Mouse (Mus musculus): Measurements from ENCODE around the gene Fignl1. TPM values are rescaled to one million over a fixed set of nuclear protein-coding genes. Genes with fewer than 3 reads are reported as not detected.

The Fignl1 gene
- polyA plus RNA-seq, 1 experiment = 0.47 TPM

GRCm38 (mm10) chr11:11763211-11763666, 45.5 kb downstream of the Fignl1 start:
- WGBS = 58% methylated on average over 4 of the region's 4 CpGs
- no peak for DNase-seq
- no peak for TF ChIP-seq CTCF (IDR thresholded peaks at IDR 0.05; ENCODE audit: insufficient read depth, low read length)
- no peak for TF ChIP-seq POLR2A (IDR thresholded peaks at IDR 0.05; ENCODE audit: borderline replicate concordance, extremely low read depth, low read depth, low read length)
- no peak overlapping the region for H3K4me3 ChIP-seq (replicated peaks; ENCODE audit: extremely low read depth, low read depth, low read length)
- H3K4me1 ChIP-seq (ENCODE audit: control insufficient read depth, insufficient read depth, low read length) = no peaks in the 10 kb centered on the region

DNA sequence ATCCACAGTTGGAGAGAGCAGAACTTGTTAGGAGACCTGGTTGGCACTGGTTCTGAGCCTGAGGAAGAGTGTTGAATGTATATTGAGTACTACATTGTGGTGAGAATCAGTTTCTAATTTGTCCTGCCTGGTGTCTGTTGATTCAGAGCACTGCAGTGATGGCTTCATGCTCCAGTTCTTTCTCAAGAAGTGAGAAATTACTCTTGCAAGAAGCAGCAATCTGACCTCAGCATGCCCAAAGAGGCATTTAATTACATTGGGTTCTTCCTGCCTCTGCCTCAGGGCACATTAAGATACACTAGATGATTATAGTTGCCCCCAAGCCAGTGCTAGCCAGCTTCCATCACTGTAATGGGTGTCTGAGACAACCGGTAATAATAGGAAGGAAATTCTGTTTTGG, 49.9 kb downstream of the Fignl1 start:
- TF ChIP-seq POLR2A (IDR thresholded peaks at IDR 0.05; ENCODE audit: borderline replicate concordance, extremely low read depth, low read depth, low read length) (no peak), CTCF (IDR thresholded peaks at IDR 0.05; ENCODE audit: insufficient read depth, low read length) (no peak)
- Histone ChIP-seq H3K4me3 (replicated peaks; ENCODE audit: extremely low read depth, low read depth, low read length) (no peak overlapping the region), H3K4me1 (ENCODE audit: control insufficient read depth, insufficient read depth, low read length) (no peaks in the 10 kb centered on the region)
- WGBS = 86% methylated on average over 1 of the region's 1 CpGs
- no peak for DNase-seq

- H3K4me1 ChIP-seq (ENCODE audit: control insufficient read depth, insufficient read depth, low read length) = no peaks in the 10 kb centered on the region
- DNase-seq = no peak
- WGBS = 74% methylated on average over 6 of the region's 6 CpGs
- H3K4me3 ChIP-seq (replicated peaks; ENCODE audit: extremely low read depth, low read depth, low read length) = no peak overlapping the region
- TF ChIP-seq CTCF (IDR thresholded peaks at IDR 0.05; ENCODE audit: insufficient read depth, low read length) = no peak
- no peak for TF ChIP-seq POLR2A (IDR thresholded peaks at IDR 0.05; ENCODE audit: borderline replicate concordance, extremely low read depth, low read depth, low read length)
These were observed 50.6 kb downstream of the Fignl1 start for GRCm38 (mm10) chr11:11758121-11758520.

DNA sequence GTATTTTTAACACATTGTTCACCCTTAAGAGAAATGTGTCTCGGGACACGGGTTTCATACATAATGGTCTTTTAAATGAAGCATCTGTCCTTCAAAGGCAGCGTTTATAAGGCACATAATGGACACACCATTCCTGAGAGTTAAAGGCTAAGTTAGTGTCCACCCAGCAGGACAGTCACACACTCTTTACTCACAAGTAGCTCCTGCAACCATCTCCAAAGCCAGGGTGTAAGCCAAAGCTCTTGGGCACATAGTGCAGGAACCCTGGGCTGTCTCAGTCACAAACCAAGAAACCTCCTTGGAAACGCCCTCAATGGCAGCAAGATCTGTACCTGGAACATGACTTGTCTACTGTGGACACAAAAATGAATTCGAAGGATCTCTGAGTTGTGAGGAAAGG, 55.9 kb downstream of the Fignl1 start:
- Histone ChIP-seq H3K4me1 (ENCODE audit: control insufficient read depth, insufficient read depth, low read length) (no peaks in the 10 kb centered on the region), H3K4me3 (replicated peaks; ENCODE audit: extremely low read depth, low read depth, low read length) (no peak overlapping the region)
- WGBS = 78% methylated on average over 5 of the region's 5 CpGs
- DNase-seq = no peak
- no peak for TF ChIP-seq CTCF (IDR thresholded peaks at IDR 0.05; ENCODE audit: insufficient read depth, low read length)
- TF ChIP-seq POLR2A (IDR thresholded peaks at IDR 0.05; ENCODE audit: borderline replicate concordance, extremely low read depth, low read depth, low read length) = no peak

- WGBS = 63% methylated on average over 5 of the region's 5 CpGs
These were observed 57.7 kb downstream of the Fignl1 start for GRCm38 (mm10) chr11:11751091-11751490.

DNA sequence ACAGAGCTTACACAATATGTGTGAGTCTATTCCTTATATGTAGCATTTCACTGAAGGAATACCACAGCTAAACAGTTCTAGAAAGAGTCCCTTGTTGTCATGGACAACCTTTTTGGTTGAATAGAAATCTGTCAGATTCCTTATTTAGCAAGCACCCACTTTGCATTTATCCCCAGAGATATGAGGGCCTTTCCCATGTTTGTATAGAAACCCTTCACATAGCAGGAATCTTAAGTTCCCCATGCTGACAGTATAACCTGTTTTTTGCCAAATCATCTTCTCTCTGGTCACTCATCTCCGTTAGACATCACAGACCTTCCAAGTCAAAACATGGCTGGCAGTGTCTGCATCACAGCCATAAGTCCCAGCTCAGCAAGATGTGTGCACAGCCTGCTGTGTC, 64.5 kb downstream of the Fignl1 start:
- no peak for DNase-seq
- TF ChIP-seq POLR2A (IDR thresholded peaks at IDR 0.05; ENCODE audit: borderline replicate concordance, extremely low read depth, low read depth, low read length) = no peak
- no peak for TF ChIP-seq CTCF (IDR thresholded peaks at IDR 0.05; ENCODE audit: insufficient read depth, low read length)
- no peaks in the 10 kb centered on the region; the same call in 1 of the 2 replicates for H3K4me1 ChIP-seq (ENCODE audit: control insufficient read depth, insufficient read depth, low read length)
- WGBS = 39% methylated on average over 1 of the region's 1 CpGs
- H3K4me3 ChIP-seq (replicated peaks; ENCODE audit: extremely low read depth, low read depth, low read length) = no peak overlapping the region

More at GRCm38 (mm10) chr11:11751091-11751490, 57.7 kb downstream of the Fignl1 start:
- no peak for DNase-seq
- no peak for TF ChIP-seq CTCF (IDR thresholded peaks at IDR 0.05; ENCODE audit: insufficient read depth, low read length)
- TF ChIP-seq POLR2A (IDR thresholded peaks at IDR 0.05; ENCODE audit: borderline replicate concordance, extremely low read depth, low read depth, low read length) = no peak
- Histone ChIP-seq H3K4me3 (replicated peaks; ENCODE audit: extremely low read depth, low read depth, low read length) (no peak overlapping the region), H3K4me1 (ENCODE audit: control insufficient read depth, insufficient read depth, low read length) (no peaks in the 10 kb centered on the region)

- 26% methylated on average over 2 of the region's 2 CpGs for WGBS
- TF ChIP-seq CTCF (IDR thresholded peaks at IDR 0.05; ENCODE audit: insufficient read depth, low read length) (peak; percentile 53), POLR2A (IDR thresholded peaks at IDR 0.05; ENCODE audit: borderline replicate concordance, extremely low read depth, low read depth, low read length) (no peak)
- no peaks in the 10 kb centered on the region; the same call in 1 of the 2 replicates for H3K4me1 ChIP-seq (ENCODE audit: control insufficient read depth, insufficient read depth, low read length)
- no peak overlapping the region for H3K4me3 ChIP-seq (replicated peaks; ENCODE audit: extremely low read depth, low read depth, low read length)
- DNase-seq = peak; percentile 38
These were observed 66.1 kb downstream of the Fignl1 start for GRCm38 (mm10) chr11:11742626-11743025.

- TF ChIP-seq POLR2A (IDR thresholded peaks at IDR 0.05; ENCODE audit: borderline replicate concordance, extremely low read depth, low read depth, low read length) = no peak
- no peak for TF ChIP-seq CTCF (IDR thresholded peaks at IDR 0.05; ENCODE audit: insufficient read depth, low read length)
- no peak overlapping the region for H3K4me3 ChIP-seq (replicated peaks; ENCODE audit: extremely low read depth, low read depth, low read length)
- DNase-seq = no peak
- no peaks in the 10 kb centered on the region; the same call in 1 of the 2 replicates for H3K4me1 ChIP-seq (ENCODE audit: control insufficient read depth, insufficient read depth, low read length)
- 82% methylated on average over 5 of the region's 5 CpGs for WGBS
These were observed 67.2 kb downstream of the Fignl1 start for GRCm38 (mm10) chr11:11741574-11741973.

GRCm38 (mm10) chr11:11740603-11741002, 68.2 kb downstream of the Fignl1 start:
- H3K4me3 ChIP-seq (replicated peaks; ENCODE audit: extremely low read depth, low read depth, low read length) = no peak overlapping the region
- no peaks in the 10 kb centered on the region; the same call in 1 of the 2 replicates for H3K4me1 ChIP-seq (ENCODE audit: control insufficient read depth, insufficient read depth, low read length)
- 60% methylated on average over 5 of the region's 5 CpGs for WGBS
- no peak for DNase-seq
- no peak for TF ChIP-seq CTCF (IDR thresholded peaks at IDR 0.05; ENCODE audit: insufficient read depth, low read length)
- no peak for TF ChIP-seq POLR2A (IDR thresholded peaks at IDR 0.05; ENCODE audit: borderline replicate concordance, extremely low read depth, low read depth, low read length)

DNA sequence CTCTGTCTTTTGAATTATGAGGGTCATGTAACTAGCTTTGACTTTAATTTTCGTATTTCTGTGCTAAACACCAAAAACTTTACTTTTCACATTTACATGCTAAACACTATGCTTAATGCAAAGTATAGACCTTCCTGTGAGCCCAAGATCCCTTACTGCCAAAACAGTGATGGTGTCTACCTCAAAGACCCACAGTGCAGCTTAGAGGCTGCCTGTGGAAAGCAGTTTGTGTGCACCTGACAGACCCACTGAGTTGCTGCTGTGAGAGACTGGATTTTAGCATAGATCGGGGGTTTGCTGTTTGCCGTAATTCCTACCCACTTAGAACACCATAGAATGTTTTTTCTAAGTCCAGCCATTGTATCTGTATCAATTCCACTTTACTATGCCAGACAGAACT, 69.7 kb downstream of the Fignl1 start:
- no peak for DNase-seq
- Histone ChIP-seq H3K4me3 (replicated peaks; ENCODE audit: extremely low read depth, low read depth, low read length) (no peak overlapping the region), H3K4me1 (ENCODE audit: control insufficient read depth, insufficient read depth, low read length) (no peaks in the 10 kb centered on the region; the same call in 1 of the 2 replicates)
- WGBS = 84% methylated on average over 3 of the region's 3 CpGs
- no peak for TF ChIP-seq POLR2A (IDR thresholded peaks at IDR 0.05; ENCODE audit: borderline replicate concordance, extremely low read depth, low read depth, low read length)
- TF ChIP-seq CTCF (IDR thresholded peaks at IDR 0.05; ENCODE audit: insufficient read depth, low read length) = no peak

All from lung, adult 2 months (tissue).